Mouse (Mus musculus) lung, postnatal 36 days (tissue): ENCODE data around the gene Uxs1.

ENCODE experiments used
- DNase-seq: peaks from one replicate; pipeline ENCODE4 v3.0.0; 2022; ENCODE audit warnings: mixed read lengths

Uxs1 gene

GRCm38 (mm10) chr1:43717967-43718366 is 109.6 kb downstream of the Uxs1 start:
- DNase-seq = peak; percentile 41

- DNase-seq = peak; percentile 50
These were observed 112.8 kb downstream of the Uxs1 start for GRCm38 (mm10) chr1:43714841-43715240.

GRCm38 (mm10) chr1:43698577-43699000 is 129.0 kb downstream of the Uxs1 start:
- no peak for DNase-seq
